Mouse (Mus musculus) kidney, adult 18-20 months (tissue): ENCODE measurements at regions not wholly inside any gene's neighbourhood (a gene's known extent, or its start where the extent isn't known, plus 50 kb on each side); places are given as distances from the start of the nearest gene placed in this dataset.
A peak's percentile ranks its signal among the peaks of the same experiment; 100 is the strongest.
"Not testable (repeated sequence)": the region's sequence is repeated elsewhere in the genome, so short reads cannot be mapped to it uniquely, and the experiment has no call there.

ENCODE experiments used
- DNase-seq: peaks from one replicate; pipeline ENCODE4 v3.0.0; 2021

- DNase-seq = no peak
These were observed 56.0 kb downstream of the Ccdc71l start for GRCm38 (mm10) chr12:32434506-32435002.

GRCm38 (mm10) chr12:32435126-32435525 lies 56.6 kb downstream of the Ccdc71l start:
- DNase-seq = no peak

GRCm38 (mm10) chr12:32438209-32438608 lies 59.7 kb downstream of the Ccdc71l start:
- DNase-seq = no peak

GRCm38 (mm10) chr12:32444770-32445169 lies 66.3 kb downstream of the Ccdc71l start:
- DNase-seq = no peak

GRCm38 (mm10) chr12:32445874-32446273 lies 67.4 kb downstream of the Ccdc71l start:
- DNase-seq = no peak

- no peak for DNase-seq
These were observed 70.9 kb downstream of the Ccdc71l start for GRCm38 (mm10) chr12:32449373-32449772.

GRCm38 (mm10) chr12:32451226-32451625 lies 72.7 kb downstream of the Ccdc71l start:
- no peak for DNase-seq

GRCm38 (mm10) chr12:32454794-32455193 lies 76.3 kb downstream of the Ccdc71l start:
- no peak for DNase-seq

GRCm38 (mm10) chr12:32455231-32455630 lies 76.7 kb downstream of the Ccdc71l start:
- DNase-seq = not testable (repeated sequence)

- no peak for DNase-seq
These were observed 77.4 kb downstream of the Ccdc71l start for GRCm38 (mm10) chr12:32455913-32456312.

GRCm38 (mm10) chr12:32456796-32457195 lies 78.3 kb downstream of the Ccdc71l start:
- DNase-seq = no peak

- no peak for DNase-seq
These were observed 79.9 kb downstream of the Ccdc71l start for GRCm38 (mm10) chr12:32458386-32458785.

- no peak for DNase-seq
These were observed 82.0 kb downstream of the Ccdc71l start for GRCm38 (mm10) chr12:32460330-32460998.

GRCm38 (mm10) chr12:32465371-32465770 lies 86.9 kb downstream of the Ccdc71l start:
- DNase-seq = peak; percentile 65

- DNase-seq = no peak
These were observed 91.4 kb downstream of the Ccdc71l start for GRCm38 (mm10) chr12:32469863-32470262.

GRCm38 (mm10) chr12:32479451-32479850 lies 100.9 kb downstream of the Ccdc71l start:
- DNase-seq = no peak

- DNase-seq = no peak
These were observed 101.8 kb downstream of the Ccdc71l start for GRCm38 (mm10) chr12:32480268-32480667.

GRCm38 (mm10) chr12:32481051-32481450 lies 102.5 kb downstream of the Ccdc71l start:
- DNase-seq = no peak

GRCm38 (mm10) chr12:32482343-32482742 lies 103.8 kb downstream of the Ccdc71l start:
- no peak for DNase-seq

GRCm38 (mm10) chr12:32482777-32483176 lies 104.3 kb downstream of the Ccdc71l start:
- DNase-seq = no peak

- no peak for DNase-seq
These were observed 107.7 kb downstream of the Ccdc71l start for GRCm38 (mm10) chr12:32486246-32486645.

GRCm38 (mm10) chr12:32486729-32487128 lies 108.2 kb downstream of the Ccdc71l start:
- no peak for DNase-seq

GRCm38 (mm10) chr12:32487883-32488577 lies 109.5 kb downstream of the Ccdc71l start:
- DNase-seq = no peak

GRCm38 (mm10) chr12:32488578-32488892 lies 110.0 kb downstream of the Ccdc71l start:
- no peak for DNase-seq
